Mouse (Mus musculus): Measurements from ENCODE around the gene App. TPM values are rescaled to one million over a fixed set of nuclear protein-coding genes. Genes with fewer than 3 reads are reported as not detected.

The App gene
- polyA plus RNA-seq, 1 experiment from 2014 or later = 323 TPM

DNA sequence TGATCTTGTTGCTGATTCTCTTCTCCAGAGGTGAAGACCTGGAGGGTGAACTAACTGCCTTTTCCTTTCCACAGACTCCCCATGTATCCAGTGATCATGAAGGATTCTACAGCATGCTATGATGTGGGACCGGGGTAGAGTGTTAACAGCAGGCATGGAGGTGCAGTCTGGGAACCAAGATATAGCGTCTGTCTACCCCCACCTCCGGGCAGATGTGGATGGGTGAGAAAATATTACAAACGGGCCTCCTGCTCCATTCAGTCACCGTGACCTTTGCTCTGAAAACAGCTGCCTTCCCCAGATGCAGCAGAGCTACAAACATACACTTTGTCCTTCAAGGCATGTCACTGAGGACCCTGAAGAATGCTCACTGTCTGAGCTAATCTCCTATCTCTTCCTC, 195.0 kb downstream of the App start:
- no peaks in the 10 kb centered on the region for H3K9me3 ChIP-seq
- 75% methylated on average over 5 of the region's 5 CpGs for WGBS

DNA sequence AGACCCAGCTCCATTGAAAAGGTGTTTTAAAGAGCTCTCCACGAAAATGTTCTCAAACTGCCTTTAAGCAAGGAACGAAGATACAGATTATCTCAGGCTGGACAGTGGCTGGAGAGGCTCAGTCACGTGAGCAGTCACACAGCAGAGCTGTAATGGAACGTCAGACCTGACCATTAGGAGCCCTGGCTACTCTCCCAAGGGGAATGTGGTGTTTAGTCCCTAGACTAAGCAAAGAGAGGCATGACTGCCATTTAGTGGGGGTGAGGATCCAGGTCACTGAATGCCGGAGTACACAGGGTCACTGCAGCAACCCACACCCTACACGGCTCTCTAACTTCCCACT, 199.4 kb downstream of the App start:
- no peak overlapping the region for H3K27ac ChIP-seq
- 83% methylated on average over 6 of the region's 6 CpGs for WGBS

More for the DNA sequence above, 195.0 kb downstream of the App start:
- no peaks in the 10 kb centered on the region for H3K4me1 ChIP-seq
- H3K36me3 ChIP-seq = peaks cover 36% of the 10 kb centered on the region
- H3K4me3 ChIP-seq = no peak overlapping the region
- H3K9ac ChIP-seq = no peak overlapping the region
- no peaks in the 10 kb centered on the region for H3K27me3 ChIP-seq (replicated peaks)
- no peak overlapping the region for H3K4me2 ChIP-seq (replicated peaks)
- no peak for ATAC-seq (ENCODE audit: low FRiP score, low read depth)
- no peak overlapping the region for H3K27ac ChIP-seq

DNA sequence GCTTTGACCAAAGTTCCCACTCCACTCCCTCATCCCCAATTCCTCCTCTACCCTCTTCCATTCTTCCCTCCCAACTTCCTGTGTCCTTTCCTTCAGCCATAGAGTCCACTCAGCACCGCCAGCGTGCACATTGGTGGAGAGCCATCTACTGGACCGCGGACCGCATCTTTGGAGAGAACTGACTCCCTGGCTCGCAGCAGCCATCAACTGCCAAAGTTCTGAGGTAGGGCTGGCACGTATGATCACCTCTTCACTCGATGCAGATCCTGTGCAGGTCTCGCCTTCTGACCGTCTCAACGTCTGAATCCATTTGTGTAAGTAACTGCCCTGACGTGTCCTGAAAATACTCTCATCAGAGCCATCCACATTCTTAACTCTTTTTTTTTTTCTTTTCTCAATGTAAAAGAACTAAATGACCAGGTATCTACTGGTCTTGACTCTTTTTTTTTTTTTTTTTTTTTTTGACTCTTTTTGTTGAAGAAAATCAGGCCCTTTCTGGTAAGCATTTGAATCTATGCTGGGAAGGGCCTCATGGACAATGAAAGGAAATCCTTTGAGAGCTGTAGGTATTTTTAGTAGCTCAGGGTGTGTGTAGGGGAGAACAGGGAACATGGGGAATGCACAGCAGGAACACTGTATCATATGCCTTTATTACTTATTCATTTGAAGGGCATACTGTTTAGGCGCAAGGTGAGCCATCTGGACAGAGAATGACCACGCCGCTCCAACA, 200.0 kb downstream of the App start:
- peaks cover 62% of the 10 kb centered on the region for H3K36me3 ChIP-seq
- H3K4me2 ChIP-seq (replicated peaks) = no peak overlapping the region
- no peaks in the 10 kb centered on the region for H3K9me3 ChIP-seq
- H3K4me1 ChIP-seq = no peaks in the 10 kb centered on the region
- H3K27me3 ChIP-seq (replicated peaks) = no peaks in the 10 kb centered on the region
- H3K27ac ChIP-seq = no peak overlapping the region
- H3K9ac ChIP-seq = no peak overlapping the region
- no peak for ATAC-seq (ENCODE audit: low FRiP score, low read depth)
- no peak overlapping the region for H3K4me3 ChIP-seq
- 96% methylated on average over 15 of the region's 15 CpGs for WGBS

More for the DNA sequence above, 199.4 kb downstream of the App start:
- Histone ChIP-seq H3K4me3 (no peak overlapping the region), H3K4me2 (replicated peaks) (no peak overlapping the region), H3K36me3 (peaks cover 59% of the 10 kb centered on the region), H3K9me3 (no peaks in the 10 kb centered on the region), H3K9ac (no peak overlapping the region), H3K4me1 (no peaks in the 10 kb centered on the region), H3K27me3 (replicated peaks) (no peaks in the 10 kb centered on the region)
- ATAC-seq (ENCODE audit: low FRiP score, low read depth) = no peak

DNA sequence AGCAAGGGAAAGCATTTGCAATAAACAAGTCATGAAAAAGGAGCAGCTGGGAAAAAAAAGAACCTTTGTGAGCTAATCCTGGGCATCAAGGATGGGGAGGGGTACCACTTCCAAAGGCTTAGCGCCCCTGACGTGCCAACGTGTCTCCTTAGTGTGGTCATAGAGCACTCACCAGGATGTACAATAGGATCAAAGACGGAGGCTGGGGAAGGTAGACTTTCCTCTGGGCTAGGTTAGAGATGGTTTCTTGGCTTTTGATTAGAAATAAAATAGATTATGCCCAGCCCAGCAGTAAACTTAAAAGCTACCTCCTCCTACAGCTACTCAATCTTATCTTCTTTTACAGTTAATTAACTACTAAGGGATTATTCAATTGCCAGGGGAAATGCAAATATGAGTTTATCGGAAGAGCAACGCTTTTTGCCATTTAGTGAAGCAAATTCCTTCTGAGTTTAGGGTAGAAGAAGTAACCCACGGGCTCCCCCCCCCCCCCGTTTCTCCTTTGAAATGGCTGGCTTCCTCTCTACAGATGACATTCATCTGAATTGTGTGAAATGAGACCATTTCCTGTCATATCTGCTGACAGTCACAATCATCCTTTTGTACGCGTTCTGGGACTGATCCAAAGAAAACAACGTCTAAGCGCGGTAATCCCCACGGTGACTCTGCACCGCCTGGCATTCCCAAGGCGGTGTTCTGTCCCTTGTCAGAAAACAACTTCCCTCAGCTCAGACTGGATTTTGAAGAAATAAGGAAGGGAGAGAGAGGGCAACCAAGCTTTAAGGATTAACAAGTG, 201.8 kb downstream of the App start:
- WGBS = 79% methylated on average over 16 of the region's 16 CpGs
- Histone ChIP-seq H3K9me3 (no peaks in the 10 kb centered on the region), H3K9ac (no peak overlapping the region), H3K36me3 (peaks cover 45% of the 10 kb centered on the region), H3K27ac (no peak overlapping the region), H3K27me3 (replicated peaks) (no peaks in the 10 kb centered on the region), H3K4me2 (replicated peaks) (no peak overlapping the region), H3K4me3 (no peak overlapping the region), H3K4me1 (no peaks in the 10 kb centered on the region)
- no peak; the same call in 1 of the 2 replicates for ATAC-seq (ENCODE audit: low FRiP score, low read depth)

DNA sequence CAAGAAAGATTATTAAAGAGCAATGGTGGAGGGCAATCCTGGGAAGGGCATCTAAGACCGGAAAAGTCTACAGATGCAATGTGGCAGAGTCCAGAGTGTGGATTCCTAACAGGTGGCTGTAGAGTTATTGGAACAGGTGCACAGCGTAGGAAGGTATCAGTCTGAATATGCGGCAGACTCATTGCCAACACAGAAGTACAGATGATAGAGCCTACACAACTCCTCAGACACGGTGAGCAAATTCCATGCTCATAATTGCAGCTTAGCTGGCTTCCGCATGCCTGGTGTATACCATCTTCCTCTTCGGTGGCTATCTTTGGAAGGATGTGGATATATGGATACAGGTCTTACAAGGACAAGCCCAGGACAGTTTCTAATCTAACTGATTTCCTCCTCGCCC, 204.5 kb downstream of the App start:
- Histone ChIP-seq H3K27ac (no peak overlapping the region), H3K27me3 (replicated peaks) (no peaks in the 10 kb centered on the region), H3K9ac (no peak overlapping the region), H3K4me2 (replicated peaks) (no peak overlapping the region), H3K4me3 (no peak overlapping the region), H3K36me3 (peaks cover 38% of the 10 kb centered on the region), H3K9me3 (no peaks in the 10 kb centered on the region), H3K4me1 (no peaks in the 10 kb centered on the region)
- 97% methylated on average over 7 of the region's 7 CpGs for WGBS
- ATAC-seq (ENCODE audit: low FRiP score, low read depth) = no peak

DNA sequence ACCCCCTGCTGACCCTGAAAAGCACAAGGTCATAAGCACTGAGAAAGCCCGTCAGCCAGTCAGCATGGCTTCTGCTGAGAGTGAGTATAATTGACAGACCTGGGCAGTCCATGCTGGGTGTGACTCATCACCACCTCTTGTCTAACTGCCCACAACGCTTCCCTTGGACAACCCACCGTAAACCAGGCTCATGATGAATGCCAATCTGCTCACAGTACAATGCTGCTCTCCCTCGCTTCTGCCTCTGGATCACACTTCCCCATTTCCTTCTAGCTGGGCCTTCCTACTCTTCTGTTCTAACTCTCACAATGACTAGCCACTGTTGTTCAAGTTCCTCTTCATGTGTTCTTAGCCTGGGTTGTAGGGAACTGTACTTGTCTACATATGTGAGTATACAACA, 206.6 kb downstream of the App start:
- Histone ChIP-seq H3K36me3 (peaks cover 38% of the 10 kb centered on the region), H3K4me2 (replicated peaks) (no peak overlapping the region), H3K9me3 (no peaks in the 10 kb centered on the region), H3K4me3 (no peak overlapping the region), H3K9ac (no peak overlapping the region), H3K27ac (no peak overlapping the region), H3K27me3 (replicated peaks) (no peaks in the 10 kb centered on the region), H3K4me1 (no peaks in the 10 kb centered on the region)
- no peak for ATAC-seq (ENCODE audit: low FRiP score, low read depth)
- 66% methylated on average over 4 of the region's 4 CpGs for WGBS

DNA sequence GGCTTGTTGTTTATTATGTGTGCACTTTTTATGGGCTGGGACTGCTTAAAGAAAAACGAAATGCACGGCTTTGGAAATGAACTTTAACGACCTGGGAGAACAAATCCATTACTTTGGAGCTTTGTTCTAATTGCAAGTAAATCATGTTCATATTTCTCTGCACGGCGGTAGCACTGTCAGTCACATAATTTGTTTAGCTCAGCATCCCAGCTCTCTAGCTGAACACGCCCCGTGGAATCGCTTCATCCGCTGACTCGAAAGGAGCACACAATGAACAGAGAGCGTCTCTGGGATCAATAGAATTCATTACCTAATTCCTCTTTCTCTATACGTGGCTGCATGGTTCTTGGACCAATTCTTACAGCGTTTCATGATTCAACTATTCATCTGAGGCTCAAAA, 207.5 kb downstream of the App start:
- Histone ChIP-seq H3K27me3 (replicated peaks) (no peaks in the 10 kb centered on the region), H3K9me3 (no peaks in the 10 kb centered on the region), H3K27ac (no peak overlapping the region), H3K36me3 (peaks cover 40% of the 10 kb centered on the region), H3K4me1 (no peaks in the 10 kb centered on the region), H3K9ac (no peak overlapping the region), H3K4me2 (replicated peaks) (no peak overlapping the region), H3K4me3 (no peak overlapping the region)
- WGBS = 64% methylated on average over 13 of the region's 13 CpGs
- peak; percentile 48; the same call in 1 of the 2 replicates for ATAC-seq (ENCODE audit: low FRiP score, low read depth)

DNA sequence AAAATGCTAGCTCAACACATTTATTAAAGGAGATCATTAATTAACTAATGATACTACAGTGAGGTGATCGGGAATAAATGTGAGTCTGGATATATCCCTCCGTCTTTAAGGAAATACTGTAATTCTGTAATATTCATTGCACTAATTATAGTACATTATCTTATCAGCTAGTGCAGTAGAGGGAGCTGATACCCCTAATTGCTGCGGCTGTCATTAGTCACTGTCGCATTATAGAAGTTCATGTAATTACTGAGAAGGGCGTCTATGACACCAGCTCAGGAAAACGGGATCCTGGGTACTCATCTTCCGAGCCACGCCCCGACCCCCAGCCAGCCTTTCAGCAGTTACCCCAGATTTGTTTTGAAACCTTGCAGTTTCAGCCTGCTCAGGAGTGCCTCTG, 209.6 kb downstream of the App start:
- 85% methylated on average over 9 of the region's 9 CpGs for WGBS
- Histone ChIP-seq H3K4me1 (no peaks in the 10 kb centered on the region), H3K9me3 (no peaks in the 10 kb centered on the region), H3K4me3 (no peak overlapping the region), H3K27ac (no peak overlapping the region), H3K27me3 (replicated peaks) (no peaks in the 10 kb centered on the region), H3K4me2 (replicated peaks) (no peak overlapping the region), H3K9ac (no peak overlapping the region), H3K36me3 (peaks cover 47% of the 10 kb centered on the region)
- no peak for ATAC-seq (ENCODE audit: low FRiP score, low read depth)

DNA sequence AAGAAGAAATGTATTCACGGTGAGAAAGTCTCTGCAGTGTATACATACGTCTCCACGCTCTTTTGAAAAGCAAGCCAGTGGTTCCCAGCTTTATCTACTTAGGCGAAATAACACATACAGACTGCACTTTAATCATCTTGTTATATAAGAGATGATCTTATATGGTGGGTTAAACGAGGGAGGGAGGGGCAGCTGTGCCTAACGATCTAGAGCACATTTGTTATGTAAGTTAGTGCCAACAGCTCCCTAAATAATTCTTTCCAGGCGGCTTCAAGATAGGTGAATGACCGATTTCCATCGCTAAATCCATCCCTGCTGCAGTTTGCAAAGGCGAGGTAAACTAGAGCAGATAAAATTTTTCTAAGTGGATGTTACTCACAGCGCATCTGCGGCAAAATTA, 210.0 kb downstream of the App start:
- H3K36me3 ChIP-seq = peaks cover 46% of the 10 kb centered on the region

DNA sequence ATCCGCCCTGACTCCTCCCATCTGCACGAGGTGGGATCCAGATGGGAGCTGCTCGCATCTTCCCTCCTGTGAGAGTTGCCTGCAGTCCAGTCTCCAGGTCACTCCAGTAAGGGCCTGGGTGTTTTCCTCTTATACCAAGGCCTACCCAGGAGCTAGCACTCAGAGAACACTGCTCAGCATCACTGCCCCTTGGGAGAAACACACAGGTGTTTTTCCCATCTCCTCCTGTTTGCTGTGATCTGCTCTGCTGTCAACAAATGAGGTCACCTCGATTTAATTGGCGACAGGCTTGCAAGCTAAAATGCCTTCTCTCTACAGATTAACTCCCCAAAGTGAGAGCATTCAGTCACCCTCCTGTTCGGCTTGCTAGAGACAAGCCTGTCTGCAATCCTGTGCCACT, 216.3 kb downstream of the App start:
- Histone ChIP-seq H3K4me3 (no peak overlapping the region), H3K9ac (no peak overlapping the region), H3K4me1 (no peaks in the 10 kb centered on the region), H3K27me3 (replicated peaks) (no peaks in the 10 kb centered on the region), H3K9me3 (no peaks in the 10 kb centered on the region), H3K27ac (no peak overlapping the region), H3K36me3 (peaks cover 46% of the 10 kb centered on the region), H3K4me2 (replicated peaks) (no peak overlapping the region)
- no peak for ATAC-seq (ENCODE audit: low FRiP score, low read depth)
- 69% methylated on average over 6 of the region's 6 CpGs for WGBS

More for the DNA sequence above, 210.0 kb downstream of the App start:
- no peak for ATAC-seq (ENCODE audit: low FRiP score, low read depth)
- Histone ChIP-seq H3K9ac (no peak overlapping the region), H3K4me1 (no peaks in the 10 kb centered on the region), H3K9me3 (no peaks in the 10 kb centered on the region), H3K4me3 (no peak overlapping the region), H3K27ac (no peak overlapping the region), H3K27me3 (replicated peaks) (no peaks in the 10 kb centered on the region), H3K4me2 (replicated peaks) (no peak overlapping the region)
- 84% methylated on average over 12 of the region's 12 CpGs for WGBS

DNA sequence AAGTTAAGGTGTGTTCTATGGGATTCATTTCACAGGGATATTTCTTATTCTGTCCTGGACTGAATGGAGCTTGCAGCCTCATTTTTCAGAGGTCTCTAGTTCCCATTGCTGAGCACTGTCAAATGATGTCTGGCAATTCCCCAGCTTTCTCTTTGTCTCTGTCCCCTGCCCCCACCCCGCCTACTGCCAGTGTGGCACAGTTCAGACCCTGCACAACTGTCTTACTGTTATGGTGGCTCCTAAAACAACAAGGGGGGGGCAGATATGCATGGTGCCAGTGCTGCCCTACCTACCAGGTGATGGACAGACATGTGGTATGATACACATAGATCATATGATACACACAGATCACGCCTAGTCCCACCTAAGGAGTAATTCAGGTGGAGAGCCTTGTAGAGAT, 216.9 kb downstream of the App start:
- Histone ChIP-seq H3K4me1 (no peaks in the 10 kb centered on the region), H3K9ac (0 out of 2 replicates have a peak overlapping the region, but pooled peaks have one; percentile 8), H3K4me3 (no peak overlapping the region), H3K27ac (no peak overlapping the region), H3K9me3 (no peaks in the 10 kb centered on the region), H3K36me3 (peaks cover 45% of the 10 kb centered on the region), H3K4me2 (replicated peaks) (no peak overlapping the region), H3K27me3 (replicated peaks) (no peaks in the 10 kb centered on the region)
- no peak for ATAC-seq (ENCODE audit: low FRiP score, low read depth)
- 89% methylated on average over 2 of the region's 2 CpGs for WGBS

DNA sequence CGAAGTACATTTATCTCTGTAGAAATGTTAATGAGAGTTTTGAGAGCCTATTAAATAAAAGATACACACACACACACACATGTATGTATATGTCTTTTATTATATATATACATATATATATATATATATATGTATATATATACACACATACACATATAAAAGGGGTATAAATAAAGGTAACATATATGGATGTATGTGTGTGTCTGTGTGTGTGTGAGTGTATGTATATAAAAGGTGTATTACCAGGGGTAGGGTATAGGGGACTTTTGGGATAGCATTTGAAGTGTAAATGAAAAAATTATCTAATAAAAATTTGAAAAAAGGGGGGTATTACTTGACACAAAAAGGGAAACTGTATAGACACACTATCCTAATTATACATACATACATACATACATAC, 217.7 kb downstream of the App start:
- H3K27me3 ChIP-seq (replicated peaks) = no peaks in the 10 kb centered on the region
- no peaks in the 10 kb centered on the region for H3K9me3 ChIP-seq
- H3K4me2 ChIP-seq (replicated peaks) = no peak overlapping the region
- no peaks in the 10 kb centered on the region for H3K4me1 ChIP-seq
- WGBS = 58% methylated on average over 1 of the region's 1 CpGs
- H3K9ac ChIP-seq = no peak overlapping the region
- no peak overlapping the region for H3K27ac ChIP-seq
- no peak overlapping the region for H3K4me3 ChIP-seq
- H3K36me3 ChIP-seq = peaks cover 37% of the 10 kb centered on the region
- ATAC-seq (ENCODE audit: low FRiP score, low read depth) = peak; percentile 69
